Mouse (Mus musculus) lung, postnatal 0 days (tissue): ENCODE data around the gene Rock2.

ENCODE experiments used
- CTCF ChIP-seq: IDR thresholded peaks from 2 replicates; pipeline ENCODE4 v1.5.1; 2016; ENCODE audit warnings: antibody characterized with exemption, mild to moderate bottlenecking
- EP300 ChIP-seq: IDR thresholded peaks from 2 replicates; pipeline ENCODE4 v1.6.1; 2016; ENCODE audit warnings: antibody characterized with exemption, mild to moderate bottlenecking, control low read depth

DNA sequence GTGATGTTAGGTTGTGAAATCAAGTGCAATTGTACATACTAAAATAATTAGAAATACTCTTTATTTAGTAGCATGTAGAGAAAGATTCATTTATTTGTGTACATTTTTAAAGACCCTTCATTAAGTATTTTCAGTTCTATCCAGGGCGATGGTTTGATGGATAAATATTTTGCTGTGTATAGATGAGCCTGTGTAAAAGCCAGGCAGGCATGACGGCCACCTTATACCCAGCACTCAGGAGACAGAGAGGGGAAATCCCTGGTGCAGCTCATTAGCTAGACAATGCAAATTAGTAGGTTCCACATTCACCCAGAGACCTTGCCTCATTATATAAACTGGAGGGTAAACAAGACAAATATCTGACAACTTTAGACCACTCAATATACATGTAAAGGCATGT lies 68.7 kb downstream of the Rock2 start:
- no peak for TF ChIP-seq CTCF
- TF ChIP-seq EP300, result no peak
